Mouse (Mus musculus) layer of hippocampus, adult 6 months (tissue): Measurements from ENCODE around the gene Olfr1137. TPM values are rescaled to one million over a fixed set of nuclear protein-coding genes. Genes with fewer than 3 reads are reported as not detected.

Experiments used
- long read RNA-seq, 2 experiments: library from polyadenylated mRNA; unstranded; transcript quantifications; one replicate each; pipeline ENCODE4 v2.0.0; 2019 to 2020
- polyA plus RNA-seq: library from polyadenylated mRNA; unstranded; fragments of <200 nt; fragmentation: Nextera tagmentation; gene quantifications from 2 replicates; pipeline ENCODE4 v1.2.3, GENCODE M21; 2021

The Olfr1137 gene
- not detected in 2 replicates for polyA plus RNA-seq
- long read RNA-seq, experiment 1, result 0 reads
- long read RNA-seq, experiment 2, result 0 reads

DNA sequence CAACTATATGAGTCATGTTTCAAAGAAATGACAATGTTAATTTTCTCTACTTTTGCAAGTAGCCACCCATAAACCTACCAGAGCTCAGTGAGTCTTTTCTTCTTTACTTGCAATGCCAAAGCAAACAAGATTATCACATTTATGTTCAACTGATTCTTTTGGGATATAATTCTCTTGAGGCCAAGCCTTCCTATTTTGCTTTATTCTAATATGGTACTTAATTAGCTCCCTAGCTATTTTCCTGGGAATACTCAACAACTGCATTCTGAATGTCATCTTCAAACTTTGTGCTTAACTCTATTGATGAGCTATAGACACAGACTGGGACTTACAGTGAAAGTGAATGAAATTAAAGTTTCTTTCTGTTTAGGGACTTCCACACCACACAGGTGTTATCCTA lies at the start of gene Olfr1137:
TSS of gene Olfr1137 (minus strand) at position 101 of the 400 bp plus-strand sequence.

DNA sequence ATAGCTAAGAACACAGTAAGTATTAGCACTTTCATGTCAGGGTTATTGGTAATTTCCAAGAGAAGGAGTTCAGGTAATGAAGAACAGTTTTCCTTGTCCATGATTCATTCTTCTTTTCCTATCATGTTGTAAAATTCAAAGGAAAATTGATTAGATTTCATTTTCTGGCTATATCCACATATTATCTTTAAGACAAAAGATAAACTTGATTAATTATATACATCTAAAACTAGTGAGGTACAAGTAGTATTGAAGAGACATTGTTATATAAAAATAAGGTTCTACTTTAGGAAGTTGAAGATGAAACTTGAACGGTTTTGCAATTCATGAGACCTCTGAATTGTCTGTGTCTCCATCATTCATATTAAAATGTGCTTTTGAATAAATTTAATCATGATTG lies 40.9 kb upstream of the Olfr1137 start, which contains the start of gene Olfr1141:
TSS of gene Olfr1141 (minus strand) at position 101 of the 400 bp plus-strand sequence.

GRCm38 (mm10) chr2:87743452-87743851 lies 30.5 kb upstream of the Olfr1137 start, which contains the start of gene Olfr1140:
Gene Olfr1140 (plus strand): TSS chr2:87743752.

GRCm38 (mm10) chr2:87739878-87740277 lies 26.9 kb upstream of the Olfr1137 start, which contains the start of gene Olfr1138:
Gene Olfr1138 (minus strand): TSS chr2:87739978.

GRCm38 (mm10) chr2:87693847-87694246 lies 19.1 kb downstream of the Olfr1137 start, which contains the start of gene Olfr1136:
Gene Olfr1136 (minus strand): TSS chr2:87693947.

GRCm38 (mm10) chr2:87673564-87673963 lies 39.4 kb downstream of the Olfr1137 start, which contains the start of gene Olfr1135:
Gene Olfr1135 (minus strand): TSS chr2:87673664.

Other genes with a start within 250 kb of the Olfr1137 start
- not detected in 2 replicates for gene Pramel7, start 216.1 kb downstream of the Olfr1137 start, polyA plus RNA-seq
- not detected in 2 replicates for gene Pramel6, start 206.6 kb downstream of the Olfr1137 start, polyA plus RNA-seq
- not detected in 2 replicates for gene Olfr153, start 181.4 kb downstream of the Olfr1137 start, polyA plus RNA-seq
- not detected in 2 replicates for gene Olfr1128, start 167.6 kb downstream of the Olfr1137 start, polyA plus RNA-seq
- gene Olfr1129, start 139.3 kb downstream of the Olfr1137 start, polyA plus RNA-seq, result not detected in 2 replicates
- gene Olfr1130, start 107.0 kb downstream of the Olfr1137 start, polyA plus RNA-seq, result not detected in 2 replicates
- gene Olfr1131, start 86.1 kb downstream of the Olfr1137 start, polyA plus RNA-seq, result not detected in 2 replicates
- gene Olfr1132, start 75.6 kb downstream of the Olfr1137 start, polyA plus RNA-seq, result not detected in 2 replicates
- gene Olfr1133, start 65.8 kb downstream of the Olfr1137 start, polyA plus RNA-seq, result not detected in 2 replicates
- not detected in 2 replicates for gene Olfr1134, start 54.7 kb downstream of the Olfr1137 start, polyA plus RNA-seq
- gene Olfr1135, start 39.5 kb downstream of the Olfr1137 start, polyA plus RNA-seq, result not detected in 2 replicates
- not detected in 2 replicates for gene Olfr1136, start 19.2 kb downstream of the Olfr1137 start, polyA plus RNA-seq
- not detected in 2 replicates for gene Olfr1138, start 26.8 kb upstream of the Olfr1137 start, polyA plus RNA-seq
- gene Olfr1140, start 30.6 kb upstream of the Olfr1137 start, polyA plus RNA-seq, result not detected in 2 replicates
- not detected in 2 replicates for gene Olfr1141, start 40.8 kb upstream of the Olfr1137 start, polyA plus RNA-seq
- not detected in 2 replicates for gene Olfr152, start 66.3 kb upstream of the Olfr1137 start, polyA plus RNA-seq
- gene Olfr1143, start 87.4 kb upstream of the Olfr1137 start, polyA plus RNA-seq, result not detected in 2 replicates
- not detected in 2 replicates for gene Olfr1145, start 96.6 kb upstream of the Olfr1137 start, polyA plus RNA-seq
- gene Olfr1148, start 117.4 kb upstream of the Olfr1137 start, polyA plus RNA-seq, result not detected in 2 replicates
- gene Olfr1150-ps1, start 130.8 kb upstream of the Olfr1137 start, polyA plus RNA-seq, result not detected in 2 replicates
- gene Olfr1151, start 142.7 kb upstream of the Olfr1137 start, polyA plus RNA-seq, result not detected in 2 replicates
- gene Olfr1152, start 153.3 kb upstream of the Olfr1137 start, polyA plus RNA-seq, result not detected in 2 replicates
- not detected in 2 replicates for gene Olfr1153, start 181.8 kb upstream of the Olfr1137 start, polyA plus RNA-seq
- not detected in 2 replicates for gene Olfr1154, start 192.0 kb upstream of the Olfr1137 start, polyA plus RNA-seq
- not detected in 2 replicates for gene Olfr1155, start 232.0 kb upstream of the Olfr1137 start, polyA plus RNA-seq
- not detected in 2 replicates for gene Olfr1156, start 239.9 kb upstream of the Olfr1137 start, polyA plus RNA-seq